Mouse (Mus musculus): ENCODE measurements around the gene Zbtb38. TPM values are rescaled to one million over a fixed set of nuclear protein-coding genes. Genes with fewer than 3 reads are reported as not detected.

The Zbtb38 gene
- total RNA-seq, 2 experiments from 2014 or later: 32.5 to 37.7 TPM

Other genes with a start within 250 kb of the Zbtb38 start
- not detected for gene Gm28729, start 227.6 kb downstream of the Zbtb38 start, total RNA-seq (2021)
- gene Rasa2, start 121.2 kb downstream of the Zbtb38 start, total RNA-seq (2021): 1 to 10 TPM; 5.5 to 6.0 TPM
- 10 to 100 TPM; 17.4 to 24.9 TPM for gene Pxylp1, start 139.8 kb upstream of the Zbtb38 start, total RNA-seq (2021)

Measured in heart, postnatal 25 days (tissue).